Mouse (Mus musculus): Measurements from ENCODE around the gene Hsdl1. TPM values are rescaled to one million over a fixed set of nuclear protein-coding genes. Genes with fewer than 3 reads are reported as not detected.
A peak's percentile ranks its signal among the peaks of the same experiment; 100 is the strongest.

The Hsdl1 gene
- polyA plus RNA-seq, 1 experiment from 2014 or later = 32.5 TPM

DNA sequence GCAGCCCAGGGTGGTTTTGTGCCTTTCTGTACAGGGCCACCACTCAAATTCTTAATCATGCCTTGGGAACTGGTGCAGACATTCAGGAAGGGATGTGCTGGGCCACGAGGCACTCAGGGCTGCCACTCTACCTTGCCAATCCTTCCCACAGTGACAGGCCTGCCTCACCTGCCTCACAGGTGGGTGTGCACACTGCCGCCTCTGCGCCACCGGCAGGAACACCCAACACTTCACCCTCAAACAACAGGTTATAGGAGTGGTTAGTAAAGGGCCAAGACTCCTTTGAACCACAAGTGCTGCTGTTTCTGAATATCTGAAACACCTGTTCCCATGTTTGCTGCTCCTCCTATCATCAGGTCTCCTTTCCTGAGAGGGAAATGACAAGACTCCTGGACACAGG lies 2.6 kb downstream of the Hsdl1 start:
- peaks cover 3% of the 10 kb centered on the region; the same call in 1 of the 2 replicates for H3K36me3 ChIP-seq
- H3K4me1 ChIP-seq = peaks cover 21% of the 10 kb centered on the region
- peaks cover 31% of the 10 kb centered on the region for H3K27me3 ChIP-seq
- WGBS = 93% methylated on average over 4 of the region's 4 CpGs
- no peak for ATAC-seq (replicated peaks; ENCODE audit: low FRiP score)
- no peaks in the 10 kb centered on the region for H3K9me3 ChIP-seq (replicated peaks)
- no peak overlapping the region for H3K4me3 ChIP-seq (replicated peaks)
- no peak overlapping the region for H3K27ac ChIP-seq
- no peak overlapping the region for H3K9ac ChIP-seq
- no peak overlapping the region for H3K4me2 ChIP-seq

DNA sequence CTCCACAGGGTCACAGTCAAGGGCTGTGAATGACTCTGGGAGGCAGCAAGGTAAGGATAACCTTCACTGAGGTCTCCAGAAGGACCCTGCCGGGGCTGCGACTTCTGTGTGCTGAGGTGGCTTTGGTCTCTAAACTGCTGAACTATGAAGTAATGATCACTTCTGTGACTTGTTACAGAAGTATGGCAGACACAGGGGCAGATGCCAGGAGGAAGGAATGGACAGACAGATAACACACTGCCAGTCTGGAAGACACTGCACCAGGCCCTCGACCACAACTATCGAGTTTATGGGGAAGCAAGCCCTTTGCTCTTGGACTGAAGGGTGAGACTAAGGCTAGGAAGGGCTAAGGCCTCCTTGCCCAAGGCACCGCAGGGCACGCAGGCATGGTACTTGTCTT lies 3.8 kb downstream of the Hsdl1 start:
- Histone ChIP-seq H3K9me3 (replicated peaks) (no peaks in the 10 kb centered on the region), H3K27me3 (peaks cover 20% of the 10 kb centered on the region), H3K27ac (no peak overlapping the region), H3K36me3 (peaks cover 10% of the 10 kb centered on the region), H3K9ac (no peak overlapping the region), H3K4me1 (peaks cover 21% of the 10 kb centered on the region), H3K4me3 (replicated peaks) (no peak overlapping the region), H3K4me2 (no peak overlapping the region)
- ATAC-seq (replicated peaks; ENCODE audit: low FRiP score) = no peak
- 83% methylated on average over 6 of the region's 6 CpGs for WGBS

DNA sequence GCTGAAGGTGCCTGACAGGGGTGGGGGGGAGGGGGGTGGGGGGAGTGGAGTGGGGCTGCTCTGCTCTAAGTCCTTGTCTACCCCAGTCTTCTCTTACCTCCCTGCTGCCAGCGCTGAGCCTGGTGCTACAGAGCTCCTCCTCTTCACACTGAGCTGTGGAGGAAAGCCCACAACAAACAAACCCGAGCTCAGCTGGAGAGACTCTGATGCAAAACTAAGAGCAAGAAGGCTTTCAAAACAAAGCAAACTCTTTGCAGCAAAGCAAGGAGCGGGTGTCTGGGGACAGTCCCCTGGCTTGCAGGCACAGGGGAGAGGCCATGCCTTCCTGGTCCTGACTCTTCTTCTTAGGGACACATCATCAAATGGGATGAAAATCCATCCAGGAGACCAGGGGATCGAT lies 5.1 kb downstream of the Hsdl1 start:
- Histone ChIP-seq H3K4me1 (peaks cover 15% of the 10 kb centered on the region), H3K27ac (no peak overlapping the region), H3K27me3 (peaks cover 11% of the 10 kb centered on the region; the same call in 1 of the 2 replicates), H3K4me3 (replicated peaks) (no peak overlapping the region), H3K4me2 (no peak overlapping the region), H3K9ac (no peak overlapping the region), H3K9me3 (replicated peaks) (no peaks in the 10 kb centered on the region), H3K36me3 (peaks cover 23% of the 10 kb centered on the region)
- no peak for ATAC-seq (replicated peaks; ENCODE audit: low FRiP score)
- WGBS = 51% methylated on average over 4 of the region's 4 CpGs

DNA sequence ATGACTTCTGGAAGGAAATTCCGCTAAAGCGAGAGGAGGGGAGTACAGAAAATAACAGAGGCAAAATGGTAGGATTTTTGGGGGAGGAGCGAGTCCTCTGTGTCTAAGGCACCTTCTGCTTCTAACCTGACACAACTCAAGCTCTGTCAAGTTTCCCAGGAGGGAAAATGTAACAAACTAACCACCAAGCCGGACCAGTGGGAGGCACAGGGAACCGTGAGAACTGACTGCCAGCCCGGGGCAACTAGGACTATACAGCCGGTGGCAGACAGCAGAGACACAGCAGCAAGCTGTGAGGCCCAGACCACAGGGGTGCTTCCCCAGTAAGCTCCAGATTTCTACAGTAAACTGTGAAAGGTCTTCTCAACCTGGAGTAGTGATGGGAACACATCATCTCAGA lies 6.0 kb downstream of the Hsdl1 start:
- Histone ChIP-seq H3K9me3 (replicated peaks) (no peaks in the 10 kb centered on the region), H3K4me3 (replicated peaks) (no peak overlapping the region), H3K27me3 (peaks cover 7% of the 10 kb centered on the region; the same call in 1 of the 2 replicates), H3K4me2 (no peak overlapping the region), H3K36me3 (peaks cover 32% of the 10 kb centered on the region), H3K27ac (no peak overlapping the region), H3K4me1 (peaks cover 9% of the 10 kb centered on the region), H3K9ac (no peak overlapping the region)
- ATAC-seq (replicated peaks; ENCODE audit: low FRiP score) = no peak
- 71% methylated on average over 7 of the region's 7 CpGs for WGBS

DNA sequence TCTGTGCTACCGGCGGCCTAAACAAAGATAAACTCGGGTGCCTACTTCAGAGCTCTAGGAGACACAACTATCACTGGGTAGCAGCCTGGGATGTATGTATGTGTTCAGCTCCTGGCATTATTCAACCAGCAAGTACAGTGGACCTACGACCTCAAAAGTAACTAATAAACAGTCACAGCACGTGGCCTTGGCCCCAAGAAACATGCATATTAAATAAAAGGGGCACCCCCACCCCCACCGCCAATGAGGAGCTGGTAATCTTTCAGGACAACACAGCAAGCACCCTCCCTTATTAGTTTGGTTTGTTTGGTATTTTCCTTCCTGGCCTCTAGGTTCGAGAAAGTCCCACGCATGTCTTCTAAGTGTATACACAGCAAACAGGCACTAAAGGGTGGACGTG lies 6.7 kb downstream of the Hsdl1 start:
- H3K36me3 ChIP-seq = peaks cover 39% of the 10 kb centered on the region
- H3K4me1 ChIP-seq = 0 out of 2 replicates have a peak, but pooled peaks cover 2% of the 10 kb centered on the region
- H3K4me2 ChIP-seq = no peak overlapping the region
- H3K27me3 ChIP-seq = peaks cover 2% of the 10 kb centered on the region; the same call in 1 of the 2 replicates
- no peak overlapping the region for H3K27ac ChIP-seq
- H3K9me3 ChIP-seq (replicated peaks) = no peaks in the 10 kb centered on the region
- H3K9ac ChIP-seq = no peak overlapping the region
- H3K4me3 ChIP-seq (replicated peaks) = no peak overlapping the region
- no peak for ATAC-seq (replicated peaks; ENCODE audit: low FRiP score)
- 85% methylated on average over 9 of the region's 9 CpGs for WGBS

DNA sequence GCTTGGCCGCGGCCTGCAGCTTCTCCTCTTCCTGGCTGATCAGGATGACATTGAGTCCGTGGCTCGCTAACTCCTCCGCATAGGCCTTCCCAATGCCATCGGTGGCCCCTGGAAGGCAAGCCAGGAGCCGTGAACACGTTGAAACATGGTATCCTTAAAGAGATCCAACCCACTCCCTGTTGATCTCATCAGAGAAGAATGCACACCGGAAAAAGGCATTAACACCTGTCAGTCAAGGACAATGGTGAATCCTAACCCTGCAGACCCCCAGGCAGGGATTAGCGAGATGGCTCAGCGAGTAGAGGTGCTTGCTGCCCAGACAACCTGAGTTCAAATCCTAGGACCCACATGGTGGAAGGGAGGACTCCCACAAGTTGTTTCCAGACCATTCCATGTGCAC lies 8.6 kb downstream of the Hsdl1 start:
- Histone ChIP-seq H3K9me3 (replicated peaks) (no peaks in the 10 kb centered on the region), H3K4me3 (replicated peaks) (no peak overlapping the region), H3K36me3 (peaks cover 56% of the 10 kb centered on the region), H3K9ac (no peak overlapping the region), H3K27me3 (no peaks in the 10 kb centered on the region), H3K27ac (no peak overlapping the region), H3K4me2 (no peak overlapping the region), H3K4me1 (no peaks in the 10 kb centered on the region)
- ATAC-seq (replicated peaks; ENCODE audit: low FRiP score) = no peak
- WGBS = 76% methylated on average over 11 of the region's 11 CpGs

DNA sequence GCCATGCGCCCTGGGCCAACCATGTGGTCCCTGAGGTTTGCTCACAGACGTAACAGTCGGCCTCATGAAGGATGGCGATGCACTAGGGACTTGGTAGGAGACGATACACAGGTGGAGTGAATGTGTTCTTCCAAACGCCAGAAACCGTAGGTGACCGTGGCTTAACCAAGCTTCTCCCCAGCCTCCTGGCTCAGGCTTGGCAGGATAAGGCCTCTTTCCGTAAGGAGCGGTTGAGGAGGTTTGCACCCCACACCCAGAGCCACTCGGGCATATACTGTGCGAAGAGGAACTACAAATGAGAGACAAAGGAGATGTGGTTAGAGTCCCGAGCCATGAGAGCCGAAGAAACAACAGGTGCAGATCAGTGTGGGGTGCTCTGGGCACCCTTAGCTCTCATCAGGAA lies 11.1 kb downstream of the Hsdl1 start:
- no peak overlapping the region for H3K4me3 ChIP-seq (replicated peaks)
- no peak overlapping the region for H3K27ac ChIP-seq
- no peaks in the 10 kb centered on the region for H3K27me3 ChIP-seq
- H3K9ac ChIP-seq = no peak overlapping the region
- H3K36me3 ChIP-seq = peaks cover 56% of the 10 kb centered on the region
- ATAC-seq (replicated peaks; ENCODE audit: low FRiP score) = no peak
- 93% methylated on average over 14 of the region's 14 CpGs for WGBS
- H3K9me3 ChIP-seq (replicated peaks) = no peaks in the 10 kb centered on the region
- no peak overlapping the region for H3K4me2 ChIP-seq
- H3K4me1 ChIP-seq = peaks cover 7% of the 10 kb centered on the region; the same call in 1 of the 2 replicates

DNA sequence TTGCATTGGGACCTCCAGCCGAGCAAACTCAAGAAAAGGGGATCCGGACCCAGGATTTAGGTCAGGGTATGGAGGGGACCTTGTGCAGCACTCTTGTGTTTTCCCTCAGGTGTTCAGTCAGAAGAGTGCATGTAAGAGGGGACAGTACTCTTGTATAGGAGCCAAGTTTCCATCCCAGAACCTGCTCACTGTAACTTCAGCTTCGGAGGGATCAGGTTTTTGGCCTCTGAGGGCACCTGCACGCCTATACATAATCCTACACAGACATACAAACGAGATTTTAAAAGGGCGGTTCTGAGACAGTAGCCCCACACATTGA lies 15.6 kb downstream of the Hsdl1 start:
- WGBS = 88% methylated on average over 6 of the region's 6 CpGs
- H3K36me3 ChIP-seq = peaks cover 28% of the 10 kb centered on the region
- H3K9me3 ChIP-seq (replicated peaks) = no peaks in the 10 kb centered on the region
- peak overlapping the region; percentile 71; the same call in 1 of the 2 replicates for H3K27ac ChIP-seq
- H3K9ac ChIP-seq = peak overlapping the region; percentile 57
- peak overlapping the region; percentile 76; the same call in 1 of the 2 replicates for H3K4me3 ChIP-seq (replicated peaks)
- no peak for ATAC-seq (replicated peaks; ENCODE audit: low FRiP score)
- H3K4me2 ChIP-seq = peak overlapping the region; percentile 59
- peaks cover 32% of the 10 kb centered on the region for H3K4me1 ChIP-seq
- no peaks in the 10 kb centered on the region for H3K27me3 ChIP-seq

DNA sequence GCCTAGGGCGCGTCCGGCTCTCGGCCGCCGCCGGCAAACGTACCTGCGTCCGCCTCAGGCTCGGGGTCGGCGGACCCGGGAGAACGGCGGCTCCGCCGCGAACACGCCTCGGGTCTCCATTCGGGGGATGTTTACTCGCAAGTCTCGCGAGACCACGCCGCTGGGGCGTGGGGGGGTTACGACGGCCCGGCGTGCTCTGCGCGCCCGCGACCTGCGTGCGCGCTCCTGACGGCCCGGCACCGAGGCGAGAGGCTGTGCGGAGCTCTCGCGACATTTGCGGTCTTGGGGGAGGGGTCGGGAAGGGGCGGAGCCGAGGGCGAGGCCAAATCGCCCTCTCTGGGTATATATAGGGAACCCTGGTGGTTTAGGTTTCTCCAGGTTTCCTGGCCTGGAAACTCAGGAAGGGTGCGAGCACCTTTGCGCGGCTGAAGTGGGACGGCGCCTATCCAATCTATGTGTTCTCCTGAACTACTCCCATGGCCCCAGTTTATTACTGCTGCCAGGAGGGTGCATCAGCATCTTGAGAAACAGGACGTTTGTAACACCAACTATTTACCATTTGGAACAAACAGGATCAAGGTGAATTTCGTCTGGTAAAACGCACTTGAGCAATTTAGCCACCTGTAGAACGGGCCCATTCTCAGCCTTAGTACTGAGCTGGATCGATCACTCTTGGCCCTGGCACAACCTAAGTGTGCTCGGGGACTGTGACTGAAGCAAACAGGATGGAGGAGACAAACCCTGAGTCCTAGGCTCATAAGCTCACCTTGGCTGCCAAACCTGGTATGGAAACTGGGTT lies 16.2 kb downstream of the Hsdl1 start, which contains the start of gene Mbtps1:
Mbtps1 (minus strand) TSS at position 133 of the 799 bp plus-strand sequence.
- WGBS = 6% methylated on average over 63 of the region's 63 CpGs
- peak; percentile 97 for ATAC-seq (replicated peaks; ENCODE audit: low FRiP score)
- no peaks in the 10 kb centered on the region for H3K9me3 ChIP-seq (replicated peaks)
- H3K4me3 ChIP-seq (replicated peaks) = peak within 1 kb of the TSS; percentile 76
- peaks cover 22% of the 10 kb centered on the region for H3K36me3 ChIP-seq
- H3K9ac ChIP-seq = peak within 1 kb of the TSS; percentile 76
- H3K27me3 ChIP-seq = no peaks in the 10 kb centered on the region
- H3K4me2 ChIP-seq = peak within 1 kb of the TSS; percentile 82
- H3K27ac ChIP-seq = peak within 1 kb of the TSS; percentile 91
- peaks cover 37% of the 10 kb centered on the region for H3K4me1 ChIP-seq

DNA sequence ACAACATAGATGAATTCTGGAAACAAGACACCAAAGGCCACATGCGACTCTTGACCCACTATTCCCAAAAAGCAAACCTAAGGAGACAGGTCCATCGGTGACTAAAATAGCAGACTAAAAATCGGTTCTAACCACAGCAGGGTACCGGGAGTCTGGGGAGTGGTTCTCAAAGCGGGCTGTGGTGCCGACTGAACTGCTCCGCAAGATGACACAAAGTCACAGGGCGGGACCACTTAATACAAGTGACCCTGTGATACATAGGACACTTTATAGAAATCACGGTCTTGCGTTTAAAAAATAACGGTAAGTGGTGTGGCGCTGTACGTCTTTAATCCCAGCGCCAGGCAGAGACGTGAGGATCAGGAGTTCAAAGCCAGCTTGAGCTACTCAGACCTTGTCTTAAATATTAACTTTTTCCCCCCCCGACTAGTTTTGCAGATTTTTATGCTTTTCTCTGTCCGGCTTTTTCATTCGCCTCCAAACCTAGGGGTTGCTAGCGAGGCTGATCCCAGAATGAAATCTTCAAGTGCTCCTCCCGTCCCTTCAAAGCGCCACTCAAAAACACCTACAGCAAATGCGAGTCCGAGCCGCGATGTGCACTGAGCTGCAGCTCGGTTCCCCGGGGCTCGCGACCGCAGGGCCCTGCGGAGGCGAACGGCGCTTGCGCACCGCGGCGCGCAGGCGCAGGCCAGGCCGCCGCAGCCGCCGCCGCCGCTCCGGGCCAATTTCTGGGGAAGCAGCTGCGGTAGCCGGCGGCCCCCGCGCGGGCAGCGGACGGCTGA lies 17.0 kb downstream of the Hsdl1 start:
- peak overlapping the region; percentile 76 for H3K9ac ChIP-seq
- WGBS = under 1% methylated on average over 55 of the region's 55 CpGs
- H3K27me3 ChIP-seq = no peaks in the 10 kb centered on the region
- peak overlapping the region; percentile 76 for H3K4me3 ChIP-seq (replicated peaks)
- H3K36me3 ChIP-seq = peaks cover 14% of the 10 kb centered on the region
- H3K4me2 ChIP-seq = peak overlapping the region; percentile 82
- peaks cover 42% of the 10 kb centered on the region for H3K4me1 ChIP-seq
- H3K27ac ChIP-seq = peak overlapping the region; percentile 91
- ATAC-seq (replicated peaks; ENCODE audit: low FRiP score) = peak; percentile 94
- no peaks in the 10 kb centered on the region for H3K9me3 ChIP-seq (replicated peaks)

DNA sequence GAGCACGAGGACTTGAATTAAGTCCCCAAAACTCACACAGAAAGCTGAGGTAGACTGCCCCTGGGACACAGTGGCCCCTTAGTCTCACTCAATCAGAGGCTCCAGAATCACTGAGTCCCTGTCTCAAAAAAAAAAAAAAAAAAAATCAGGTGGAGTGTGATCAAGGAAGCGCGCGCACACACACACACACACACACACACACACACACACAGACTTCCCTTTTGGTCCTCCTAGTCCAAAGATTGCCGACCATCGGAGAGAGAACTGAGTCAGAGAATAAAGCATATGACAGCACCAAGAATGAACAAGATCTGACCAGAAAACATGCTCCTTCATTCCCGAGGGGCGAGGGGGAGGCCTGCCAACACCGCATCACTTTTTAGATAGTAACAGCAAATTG lies 17.9 kb downstream of the Hsdl1 start:
- Histone ChIP-seq H3K36me3 (peaks cover 5% of the 10 kb centered on the region), H3K27me3 (no peaks in the 10 kb centered on the region), H3K4me1 (peaks cover 48% of the 10 kb centered on the region), H3K4me3 (replicated peaks) (peak overlapping the region; percentile 76), H3K9me3 (replicated peaks) (no peaks in the 10 kb centered on the region), H3K4me2 (peak overlapping the region; percentile 82), H3K27ac (no peak overlapping the region), H3K9ac (peak overlapping the region; percentile 76)
- 72% methylated on average over 9 of the region's 9 CpGs for WGBS
- no peak for ATAC-seq (replicated peaks; ENCODE audit: low FRiP score)

DNA sequence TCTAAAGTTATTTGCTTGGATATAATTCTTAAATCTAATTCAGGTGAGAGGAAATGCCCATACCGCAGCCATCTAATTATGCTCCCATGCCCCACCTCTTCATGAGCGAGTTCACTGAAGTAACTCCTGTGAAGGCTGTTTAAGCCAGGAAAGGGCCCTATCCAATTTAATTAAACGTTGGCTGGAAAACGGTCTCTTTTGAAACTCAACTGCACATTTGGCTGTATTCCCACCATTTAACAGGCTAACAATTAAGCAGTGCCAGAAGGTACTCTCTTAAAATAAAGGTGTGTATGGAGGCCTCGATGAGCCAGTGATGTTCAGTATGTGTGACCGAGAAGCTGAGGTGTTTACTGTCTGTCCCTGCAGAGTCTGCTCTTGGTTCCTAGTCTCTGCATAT lies 19.1 kb downstream of the Hsdl1 start:
- H3K9ac ChIP-seq = no peak overlapping the region
- H3K4me3 ChIP-seq (replicated peaks) = no peak overlapping the region
- WGBS = 82% methylated on average over 6 of the region's 6 CpGs
- no peak overlapping the region for H3K27ac ChIP-seq
- H3K36me3 ChIP-seq = no peaks in the 10 kb centered on the region; the same call in 1 of the 2 replicates
- peaks cover 48% of the 10 kb centered on the region for H3K4me1 ChIP-seq
- H3K27me3 ChIP-seq = no peaks in the 10 kb centered on the region
- no peak overlapping the region for H3K4me2 ChIP-seq
- no peaks in the 10 kb centered on the region for H3K9me3 ChIP-seq (replicated peaks)
- ATAC-seq (replicated peaks; ENCODE audit: low FRiP score) = no peak
